Mouse (Mus musculus): ENCODE measurements around the gene Olfr237-ps1.
"Not testable (repeated sequence)": the region's sequence is repeated elsewhere in the genome, so short reads cannot be mapped to it uniquely, and the experiment has no call there.

The Olfr237-ps1 gene

DNA sequence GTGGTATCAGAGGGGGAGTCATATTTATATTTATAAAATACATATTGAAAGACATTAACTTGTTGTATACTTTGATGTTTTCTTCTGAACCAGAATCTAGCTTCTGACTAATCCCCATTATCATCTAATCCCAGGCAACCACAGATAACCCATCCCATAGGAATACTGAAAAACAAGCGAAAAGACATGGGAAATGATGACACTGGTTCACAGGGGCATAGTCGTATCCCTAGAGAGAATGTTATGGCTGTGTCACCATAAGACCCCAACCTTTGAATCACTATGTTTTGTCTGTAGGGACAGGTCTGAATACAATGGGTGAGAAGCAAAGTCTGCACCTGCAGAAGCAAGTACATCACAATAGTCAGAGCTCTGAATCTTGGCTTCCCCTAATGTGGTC is at the start of gene Olfr237-ps1:
TSS of gene Olfr237-ps1 (plus strand) at position 301 of the 400 bp plus-strand sequence.
- DNase-seq (ENCODE audit: low spot score in 2 of 2): not testable (repeated sequence)

DNA sequence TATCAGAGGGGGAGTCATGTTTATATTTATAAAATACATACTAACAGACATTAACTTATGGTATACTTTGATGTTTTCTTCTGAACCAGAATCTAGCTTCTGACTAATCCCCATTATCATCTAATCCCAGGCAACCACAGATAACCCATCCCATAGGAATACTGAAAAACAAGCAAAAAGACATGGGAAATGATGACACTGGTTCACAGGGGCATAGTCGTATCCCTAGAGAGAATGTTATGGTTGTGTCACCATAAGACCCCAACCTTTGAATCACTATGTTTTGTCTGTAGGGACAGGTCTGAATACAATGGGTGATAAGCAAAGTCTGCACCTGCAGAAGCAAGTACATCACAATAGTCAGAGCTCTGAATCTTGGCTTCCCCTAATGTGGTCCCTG is 40.3 kb upstream of the Olfr237-ps1 start, which contains the start of gene Olfr441:
TSS of gene Olfr441 (plus strand) at position 301 of the 400 bp plus-strand sequence.
- not testable (repeated sequence) for DNase-seq (ENCODE audit: low spot score in 2 of 2)

DNA sequence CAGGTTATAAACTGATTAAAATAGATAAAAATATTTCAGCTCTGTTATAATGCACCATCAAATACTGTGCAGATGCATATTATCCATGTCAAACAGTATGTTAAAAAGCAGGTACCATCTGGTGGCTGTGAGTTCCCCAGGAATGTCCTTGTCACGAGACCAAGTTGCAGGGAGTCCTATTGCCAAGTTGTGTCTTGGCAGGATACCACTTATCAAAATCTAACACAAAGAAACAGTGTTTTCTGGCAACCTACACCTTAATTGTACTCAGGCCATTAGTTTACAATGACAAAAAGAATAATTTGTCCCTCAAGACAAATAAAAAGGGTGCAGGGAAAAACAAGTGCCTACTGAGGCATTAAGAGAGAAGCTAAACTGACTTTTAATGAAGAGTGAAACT is 13.1 kb downstream of the Olfr237-ps1 start:
- no peak for DNase-seq (ENCODE audit: low spot score in 2 of 2)

DNA sequence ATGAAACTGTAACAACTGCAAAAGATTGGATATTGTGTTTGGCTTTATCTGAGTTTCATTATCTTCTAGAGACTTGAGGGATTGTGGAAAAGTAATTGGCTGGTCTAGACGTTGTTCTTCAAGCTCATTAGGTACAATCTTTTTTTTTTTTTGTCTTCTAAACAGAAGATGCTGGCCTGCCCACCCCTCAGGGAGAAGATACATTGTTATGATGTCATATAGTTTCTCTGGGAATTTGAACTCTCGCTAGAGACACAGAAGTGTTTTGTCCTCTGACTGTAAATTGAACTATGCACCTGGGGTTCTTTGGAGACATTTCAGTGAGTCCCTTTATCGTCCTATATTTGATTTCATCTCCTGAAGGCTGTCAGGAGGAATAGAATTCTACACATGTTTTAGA is 16.6 kb downstream of the Olfr237-ps1 start, which contains the start of gene Olfr437:
TSS of gene Olfr437 (plus strand) at position 301 of the 400 bp plus-strand sequence.
- DNase-seq (ENCODE audit: low spot score in 2 of 2): no peak

DNA sequence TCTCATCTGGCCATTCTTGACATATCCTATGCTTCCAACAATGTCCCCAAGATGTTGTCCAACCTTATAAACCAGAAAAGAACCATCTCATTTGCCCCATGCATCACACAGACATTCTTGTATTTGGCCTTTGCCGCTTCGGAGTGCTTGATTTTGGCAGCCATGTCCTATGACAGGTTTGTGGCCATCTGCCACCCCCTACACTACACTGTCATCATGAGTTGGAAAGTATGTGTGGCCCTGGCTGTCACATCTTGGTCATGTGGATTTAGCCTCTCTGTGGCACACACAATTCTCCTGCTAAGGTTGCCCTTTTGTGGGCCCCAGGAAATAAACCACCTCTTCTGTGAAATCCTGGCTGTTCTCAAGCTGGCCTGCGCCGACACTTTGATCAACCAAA is 20.9 kb downstream of the Olfr237-ps1 start:
- DNase-seq (ENCODE audit: low spot score in 2 of 2): no peak

DNA sequence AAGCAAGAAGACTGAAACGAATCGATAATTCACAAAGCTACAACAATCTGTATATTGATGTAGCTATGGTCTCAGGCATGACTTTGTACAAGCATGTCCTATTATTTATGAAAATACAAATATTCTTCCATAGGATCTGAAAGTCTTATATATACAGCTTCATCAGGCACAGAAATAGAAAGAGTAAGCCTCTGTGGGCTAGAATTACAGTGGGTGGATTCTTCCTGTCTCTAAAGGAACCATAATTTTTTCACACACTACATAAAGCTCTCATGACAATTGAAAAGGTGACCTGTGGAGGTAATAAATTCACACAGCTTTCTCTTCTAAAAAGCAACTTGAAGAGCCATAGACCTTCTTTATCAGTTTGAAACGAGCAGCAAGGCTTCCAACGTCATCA is 25.5 kb downstream of the Olfr237-ps1 start, which contains the start of gene Olfr13:
TSS of gene Olfr13 (plus strand) at position 301 of the 400 bp plus-strand sequence.
- no peak for DNase-seq (ENCODE audit: low spot score in 2 of 2)

DNA sequence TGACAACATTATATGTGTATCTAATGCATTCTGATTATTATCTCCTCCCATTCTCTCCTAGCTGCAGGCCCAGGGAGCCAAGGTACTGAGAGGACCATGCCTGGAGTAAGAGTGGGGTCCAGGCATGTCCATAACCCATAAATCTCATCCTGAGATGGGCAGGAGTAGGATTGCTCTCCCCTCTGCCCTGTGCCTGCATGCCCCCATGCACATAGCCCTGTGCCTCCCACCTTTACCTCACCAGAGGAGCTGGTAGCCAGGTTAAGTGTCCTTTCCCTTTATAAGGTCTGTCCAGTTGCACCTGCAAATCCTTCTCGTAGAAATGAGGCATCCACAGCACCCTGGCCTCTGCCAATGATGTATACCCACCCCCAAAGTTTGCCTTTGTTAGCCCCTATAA is 31.8 kb downstream of the Olfr237-ps1 start:
- DNase-seq (ENCODE audit: low spot score in 2 of 2): no peak

DNA sequence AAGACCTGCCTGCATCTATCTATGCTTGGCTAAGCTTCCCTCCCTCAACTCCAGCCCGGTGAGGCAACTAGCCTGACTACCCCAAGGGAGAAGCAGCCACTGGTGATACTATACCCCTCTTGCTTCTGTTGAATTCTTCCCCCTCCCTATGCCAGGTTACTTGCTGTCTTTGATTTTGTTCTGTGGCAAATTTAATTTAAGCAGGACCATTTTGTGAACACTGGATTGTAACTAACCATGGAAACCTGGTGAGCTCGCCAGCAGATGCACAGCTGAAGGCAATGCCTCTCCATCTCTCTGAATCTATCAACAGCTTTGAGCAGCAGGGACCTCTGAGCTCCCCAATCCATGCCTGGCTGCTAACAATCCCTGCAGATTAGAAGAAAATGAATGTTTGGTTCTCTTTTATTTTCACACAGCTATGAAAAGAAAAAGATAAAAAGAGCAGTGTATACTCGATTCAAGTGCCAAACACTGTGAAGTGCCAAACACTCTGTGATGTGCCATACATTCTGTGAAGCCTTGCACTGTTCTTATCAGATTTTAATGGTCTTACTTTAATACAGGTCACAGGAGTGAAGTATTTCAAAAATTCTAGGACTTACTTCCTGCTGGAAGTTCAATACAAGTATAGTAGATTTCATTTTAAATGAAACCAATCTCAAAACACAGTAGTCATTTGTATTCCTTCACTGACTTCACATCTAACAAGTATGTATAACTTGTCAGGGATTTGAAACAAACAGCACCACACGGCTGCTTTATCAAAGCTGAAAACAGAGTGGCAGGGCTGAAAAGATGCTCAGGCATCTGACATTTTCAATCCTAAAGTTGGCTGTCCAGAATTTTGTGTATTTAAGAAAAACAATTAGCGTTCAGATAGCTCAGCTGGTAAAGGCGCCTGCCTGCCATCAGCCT is 32.5 kb downstream of the Olfr237-ps1 start:
- DNase-seq (ENCODE audit: low spot score in 2 of 2): no peak

DNA sequence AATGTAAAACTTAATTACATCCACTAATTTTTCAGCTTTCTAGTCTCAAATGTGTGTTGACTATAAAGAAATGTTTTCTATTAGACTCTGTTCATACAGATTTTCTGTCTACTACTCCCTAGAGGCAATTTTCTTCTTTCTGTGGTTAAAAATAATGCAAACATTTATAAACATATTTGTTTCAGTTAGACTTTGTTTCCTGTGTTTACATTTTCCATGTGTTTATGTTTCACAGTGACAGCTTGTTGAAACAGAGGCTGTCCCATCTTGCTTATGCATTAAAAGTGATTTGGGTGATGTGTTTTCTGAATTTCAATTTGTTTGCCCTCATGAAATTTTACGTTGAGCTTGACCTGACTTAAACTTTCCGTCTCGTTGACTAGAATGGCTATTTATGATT is 44.6 kb downstream of the Olfr237-ps1 start:
- no peak for DNase-seq (ENCODE audit: low spot score in 2 of 2)

DNA sequence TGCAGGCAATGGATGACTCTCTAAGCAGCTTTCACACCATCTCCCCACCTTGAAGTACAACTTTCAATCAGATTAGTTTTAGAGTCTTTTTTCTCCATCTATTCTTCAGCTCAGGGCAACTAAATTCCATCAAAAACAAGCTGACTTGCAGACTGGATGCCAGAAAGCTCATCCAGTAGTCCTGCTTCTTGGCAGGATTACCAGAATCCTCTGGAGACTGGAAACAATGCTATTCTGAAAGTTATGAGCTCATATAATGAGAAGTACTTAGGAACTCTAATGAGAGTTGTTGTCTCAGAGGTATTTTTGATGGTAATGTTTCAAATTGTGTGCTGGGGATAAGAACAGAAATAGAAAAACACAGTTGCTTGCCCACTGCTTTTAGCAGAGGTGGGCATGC is 50.4 kb downstream of the Olfr237-ps1 start, which contains the start of gene Olfr435:
TSS of gene Olfr435 (plus strand) at position 366 of the 400 bp plus-strand sequence.
- DNase-seq (ENCODE audit: low spot score in 2 of 2): no peak

DNA sequence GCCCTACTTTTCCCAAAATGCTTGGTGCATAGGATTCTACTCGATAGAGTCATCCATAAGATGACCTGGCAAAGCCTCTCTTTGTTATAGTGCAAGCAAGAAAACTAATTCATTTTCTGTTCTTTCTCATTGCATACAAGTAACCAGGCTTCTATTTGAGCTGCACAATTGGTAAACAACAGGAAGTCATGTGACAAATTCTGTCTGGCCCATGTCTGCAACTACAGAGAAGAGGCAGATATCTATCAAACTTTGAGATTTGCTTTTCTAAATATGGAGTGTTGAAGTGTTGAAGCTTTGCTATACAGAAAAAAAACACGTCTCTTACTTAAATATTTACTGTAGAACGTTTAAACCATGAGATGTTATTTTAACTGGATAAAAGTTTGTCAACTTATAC is 51.7 kb downstream of the Olfr237-ps1 start:
- DNase-seq (ENCODE audit: low spot score in 2 of 2): no peak

DNA sequence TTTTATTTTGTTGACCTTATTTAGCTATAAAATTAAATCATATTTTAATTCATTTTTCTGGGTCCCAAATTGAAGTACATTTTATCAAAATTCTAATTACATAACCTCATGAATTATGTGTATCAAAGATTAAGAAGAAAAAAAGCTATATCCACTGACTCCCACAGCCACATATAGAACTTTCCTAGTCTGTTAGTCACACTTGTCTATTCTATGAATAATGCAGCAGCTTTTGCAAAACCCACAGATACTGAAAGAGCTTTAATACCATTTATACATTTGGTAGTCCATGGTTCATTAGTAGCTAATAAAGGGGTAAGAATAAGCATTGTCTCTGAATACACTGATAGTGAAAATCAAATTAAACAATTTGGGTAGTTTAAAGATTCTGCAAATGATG is 56.4 kb downstream of the Olfr237-ps1 start:
- DNase-seq (ENCODE audit: low spot score in 2 of 2): no peak

DNA sequence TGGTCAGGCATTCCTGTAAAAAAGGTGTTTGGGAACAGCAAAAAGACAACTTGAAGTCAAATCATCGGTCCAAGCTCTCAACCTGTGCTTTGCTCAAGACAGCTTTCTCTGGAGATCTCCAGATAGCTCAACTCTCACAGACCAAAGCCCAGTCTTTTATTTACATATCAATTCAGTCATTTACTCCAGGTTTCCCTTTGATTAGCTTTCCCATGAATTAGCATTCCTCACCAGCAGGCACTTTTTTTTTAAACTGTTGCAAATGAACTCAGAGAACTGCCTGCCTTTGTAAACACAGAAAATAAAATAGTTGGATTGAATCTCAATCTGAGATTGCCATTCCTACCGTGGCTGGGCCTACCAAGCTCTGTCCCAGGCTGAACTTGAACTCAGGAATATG is 59.0 kb downstream of the Olfr237-ps1 start:
- DNase-seq (ENCODE audit: low spot score in 2 of 2): no peak

Measured in spleen, postnatal 36 days (tissue).